ENCODE assay signal across 20 mouse cellular contexts in genomic region chr8:7206596-7206995, GRCm38 (mm10).
DNase-seq lines count a peak whose midpoint lies in the region; ATAC-seq and TF ChIP-seq lines count a peak whose summit lies in the region.
"Had no signal": no experiment of that assay in that cellular context is flagged by ENCODE, and none has a peak within 500 bp of the region (broad histone marks: within the 10 kb centered on the region; RNA-seq: fewer than 3 reads in every experiment).

No protein-coding gene starts in this region.

- H3K4me3 ChIP-seq in lung, embryonic 16.5 days (ENCODE audit: low read length): no peak overlapping the region
- H3K4me3 ChIP-seq in lung, postnatal 0 days (ENCODE audit: low read depth, low read length): no peak overlapping the region
- H3K4me3 ChIP-seq: embryonic facial prominence, embryonic 10.5 days; forebrain, embryonic 10.5 days; forebrain, embryonic 15.5 days; heart, adult 2 months; heart, embryonic 15.5 days; hindbrain, embryonic 10.5 days had no signal

- H3K36me3 ChIP-seq in lung, embryonic 16.5 days (ENCODE audit: control insufficient read depth, insufficient read depth, low read length): no peaks in the 10 kb centered on the region
- H3K36me3 ChIP-seq in lung, postnatal 0 days (ENCODE audit: insufficient read depth, low read length): no peaks in the 10 kb centered on the region
- H3K36me3 ChIP-seq: embryonic facial prominence, embryonic 10.5 days; forebrain, embryonic 10.5 days; forebrain, embryonic 15.5 days; heart, embryonic 15.5 days; hindbrain, embryonic 10.5 days had no signal

- no peak for ATAC-seq in lung, embryonic 16.5 days (ENCODE audit: low read depth)
- ATAC-seq in lung, postnatal 0 days: no peak
- ATAC-seq: forebrain, embryonic 15.5 days had no signal

- TF ChIP-seq CTCF in lung, postnatal 0 days (IDR thresholded peaks at IDR 0.05): no peak

- no peak overlapping the region for H3K9ac ChIP-seq in lung, embryonic 16.5 days (ENCODE audit: low read length)
- no peak overlapping the region for H3K9ac ChIP-seq in lung, postnatal 0 days (replicated peaks; ENCODE audit: low read depth)
- H3K9ac ChIP-seq: forebrain, embryonic 15.5 days; heart, embryonic 15.5 days; hindbrain, embryonic 14.5 days had no signal

- no peak overlapping the region for H3K4me2 ChIP-seq in lung, embryonic 16.5 days (ENCODE audit: low read depth, low read length)
- H3K4me2 ChIP-seq in lung, postnatal 0 days (replicated peaks; ENCODE audit: low read depth, low read length): no peak overlapping the region
- H3K4me2 ChIP-seq: forebrain, embryonic 15.5 days; heart, embryonic 11.5 days; heart, embryonic 15.5 days; hindbrain, embryonic 14.5 days had no signal

- no peak for TF ChIP-seq EP300 in lung, postnatal 0 days (IDR thresholded peaks at IDR 0.05)

- intact Hi-C loops in left cerebral cortex, postnatal 10 days (cut with DNase I): no loop called here

- H3K4me1 ChIP-seq in lung, embryonic 16.5 days (replicated peaks; ENCODE audit: control insufficient read depth, insufficient read depth, low read length): 0 out of 2 replicates have a peak, but pooled peaks cover 3% of the 10 kb centered on the region
- no peaks in the 10 kb centered on the region for H3K4me1 ChIP-seq in lung, postnatal 0 days (ENCODE audit: insufficient read depth, low read depth, low read length)
- H3K4me1 ChIP-seq: embryonic facial prominence, embryonic 10.5 days; forebrain, embryonic 10.5 days; forebrain, embryonic 15.5 days; heart, embryonic 15.5 days; hindbrain, embryonic 10.5 days had no signal

- no peaks in the 10 kb centered on the region for H3K27me3 ChIP-seq in lung, embryonic 16.5 days (ENCODE audit: control insufficient read depth, insufficient read depth, low read depth, low read length)
- no peaks in the 10 kb centered on the region for H3K27me3 ChIP-seq in lung, postnatal 0 days (replicated peaks; ENCODE audit: insufficient read depth, low read length)
- H3K27me3 ChIP-seq: forebrain, embryonic 15.5 days; heart, embryonic 15.5 days had no signal

- no peaks in the 10 kb centered on the region for H3K9me3 ChIP-seq in lung, embryonic 16.5 days (ENCODE audit: control insufficient read depth, low read length)
- no peaks in the 10 kb centered on the region for H3K9me3 ChIP-seq in lung, postnatal 0 days (ENCODE audit: low read length)
- H3K9me3 ChIP-seq: embryonic facial prominence, embryonic 10.5 days; forebrain, embryonic 10.5 days; forebrain, embryonic 15.5 days; heart, embryonic 15.5 days; hindbrain, embryonic 10.5 days had no signal

- peak overlapping the region; percentile 55 for H3K27ac ChIP-seq in lung, embryonic 16.5 days (ENCODE audit: low read length)
- no peak overlapping the region for H3K27ac ChIP-seq in lung, postnatal 0 days (ENCODE audit: low read length)
- H3K27ac ChIP-seq: embryonic facial prominence, embryonic 10.5 days; forebrain, embryonic 10.5 days; forebrain, embryonic 15.5 days; heart, adult 2 months; heart, embryonic 15.5 days; hindbrain, embryonic 10.5 days; hindbrain, embryonic 14.5 days had no signal

- peak; percentile 14 for DNase-seq in left cerebral cortex, adult 11 months (ENCODE audit: low spot score)
- DNase-seq in left cerebral cortex, postnatal 10 days (ENCODE audit: extremely low spot score in 1 of 2, low spot score in 2 of 2): no peak
- DNase-seq in lung, postnatal 0 days (ENCODE audit: low spot score): no peak
- peak; percentile 8 for DNase-seq in fibroblast of lung, adult 2 months (ENCODE audit: low read depth)
- DNase-seq in telencephalon, adult 2 months (ENCODE audit: low read depth, low spot score): peak; percentile 71
- no peak for DNase-seq in urinary bladder, postnatal 4 days (ENCODE audit: low spot score in 2 of 2)
- DNase-seq: adrenal gland, adult 2 months; adrenal gland, postnatal 25 days; cerebellum, adult 2 months; gastrocnemius, postnatal 14 days; heart, adult 2 months; heart, postnatal 14 days had no signal

Comparison
In these comparisons a context has a peak if more than half of its experiments do, and no peak if none do; other contexts are left out.
1. DNase-seq: peak in left cerebral cortex, adult 11 months (single experiment), fibroblast of lung, adult 2 months (single experiment) and telencephalon, adult 2 months (single experiment); none in left cerebral cortex, postnatal 10 days (0 of 2), lung, postnatal 0 days (single experiment) and urinary bladder, postnatal 4 days (0 of 2).